Mouse (Mus musculus) urinary bladder, adult 2 months (tissue): ENCODE data around the gene Amotl1. TPM values are rescaled to one million over a fixed set of nuclear protein-coding genes. Genes with fewer than 3 reads are reported as not detected.

ENCODE experiments used
- polyA plus RNA-seq: library from polyadenylated mRNA; depleted of rRNA; stranded (reverse); fragments of >200 nt; gene quantifications from 2 replicates; pipeline ENCODE4 v1.2.3, GENCODE M21; 2012; rRNA removed

Gene Amotl1
- polyA plus RNA-seq, 1 experiment, result 21.7 TPM

Other genes with a start within 250 kb of the Amotl1 start
- gene Kdm4d, start 144.6 kb downstream of the Amotl1 start, polyA plus RNA-seq, result 0.19 and 0.27 TPM in 2 replicates
- gene Cwc15, start 144.4 kb downstream of the Amotl1 start, polyA plus RNA-seq, result 107 and 118 TPM in 2 replicates
- 0.62 and 0.67 TPM in 2 replicates for gene Piwil4, start 95.7 kb upstream of the Amotl1 start, polyA plus RNA-seq
- gene Fut4, start 107.3 kb upstream of the Amotl1 start, polyA plus RNA-seq, result 5.1 and 5.2 TPM in 2 replicates
- not detected in 2 replicates for gene 1700012B09Rik, start 126.0 kb upstream of the Amotl1 start, polyA plus RNA-seq
- 8.6 and 9.3 TPM in 2 replicates for gene Mre11a, start 139.6 kb upstream of the Amotl1 start, polyA plus RNA-seq
- 18.0 and 18.9 TPM in 2 replicates for gene Ankrd49, start 139.8 kb upstream of the Amotl1 start, polyA plus RNA-seq
- gene Gpr83, start 215.2 kb upstream of the Amotl1 start, polyA plus RNA-seq, result 0.01 TPM in 1 of 2 replicates, not detected in the other